Mouse (Mus musculus) heart, postnatal 0 days (tissue): ENCODE data around the gene Rpl3.

Experiments used
- CTCF ChIP-seq: IDR thresholded peaks from 2 replicates; pipeline ENCODE4 v1.5.1; 2016; ENCODE audit warnings: antibody characterized with exemption, control low read depth, low read depth
- EP300 ChIP-seq: IDR thresholded peaks from 2 replicates; pipeline ENCODE4 v1.6.1; 2016; ENCODE audit warnings: antibody characterized with exemption, low read depth

- TF ChIP-seq CTCF (no peak), EP300 (no peak)
These were observed 7.1 kb upstream of the Rpl3 start for GRCm38 (mm10) chr15:80098809-80099208.
